Mouse (Mus musculus): ENCODE results near the gene Prrc2c. TPM values are rescaled to one million over a fixed set of nuclear protein-coding genes. Genes with fewer than 3 reads are reported as not detected.

Prrc2c gene
- polyA plus RNA-seq (2014; fragmentation: Illumina TruSeq; extraction: RNeasy Lipid Tissue Mini Kit (QIAGEN cat#74804); ENCODE audit: low replicate concordance) = 48.9 TPM

GRCm38 (mm10) chr1:162740401-162740835, at the start of gene Prrc2c:
Gene Prrc2c (minus strand): TSS chr1:162740556.

GRCm38 (mm10) chr1:162658119-162658518, 82.2 kb downstream of the Prrc2c start, which contains the start of gene Myocos:
Gene Myocos (minus strand): TSS chr1:162658219.

GRCm38 (mm10) chr1:162639051-162639750, 101.2 kb downstream of the Prrc2c start, which contains the start of gene Myoc:
Gene Myoc (plus strand): TSS chr1:162639155.

Other genes with a start within 250 kb of the Prrc2c start
- gene Mettl13, start 192.0 kb downstream of the Prrc2c start, polyA plus RNA-seq (2014; fragmentation: Illumina TruSeq; extraction: RNeasy Lipid Tissue Mini Kit (QIAGEN cat#74804); ENCODE audit: low replicate concordance) = 1.3 TPM
- 89.5 TPM for gene Vamp4, start 170.0 kb downstream of the Prrc2c start, polyA plus RNA-seq (2014; fragmentation: Illumina TruSeq; extraction: RNeasy Lipid Tissue Mini Kit (QIAGEN cat#74804); ENCODE audit: low replicate concordance)
- not detected for gene Myoc, start 101.4 kb downstream of the Prrc2c start, polyA plus RNA-seq (2014; fragmentation: Illumina TruSeq; extraction: RNeasy Lipid Tissue Mini Kit (QIAGEN cat#74804); ENCODE audit: low replicate concordance)
- not detected for gene Myocos, start 82.3 kb downstream of the Prrc2c start, polyA plus RNA-seq (2014; fragmentation: Illumina TruSeq; extraction: RNeasy Lipid Tissue Mini Kit (QIAGEN cat#74804); ENCODE audit: low replicate concordance)
- 130 TPM for gene Fmo4, start 73.4 kb upstream of the Prrc2c start, polyA plus RNA-seq (2014; fragmentation: Illumina TruSeq; extraction: RNeasy Lipid Tissue Mini Kit (QIAGEN cat#74804); ENCODE audit: low replicate concordance)
- gene Fmo1, start 126.1 kb upstream of the Prrc2c start, polyA plus RNA-seq (2014; fragmentation: Illumina TruSeq; extraction: RNeasy Lipid Tissue Mini Kit (QIAGEN cat#74804); ENCODE audit: low replicate concordance) = 55.0 TPM
- 36.0 TPM for gene Fmo2, start 158.2 kb upstream of the Prrc2c start, polyA plus RNA-seq (2014; fragmentation: Illumina TruSeq; extraction: RNeasy Lipid Tissue Mini Kit (QIAGEN cat#74804); ENCODE audit: low replicate concordance)
- not detected for gene Fmo6, start 197.0 kb upstream of the Prrc2c start, polyA plus RNA-seq (2014; fragmentation: Illumina TruSeq; extraction: RNeasy Lipid Tissue Mini Kit (QIAGEN cat#74804); ENCODE audit: low replicate concordance)
- 0.19 TPM for gene Fmo3, start 244.0 kb upstream of the Prrc2c start, polyA plus RNA-seq (2014; fragmentation: Illumina TruSeq; extraction: RNeasy Lipid Tissue Mini Kit (QIAGEN cat#74804); ENCODE audit: low replicate concordance)

Data from small intestine, adult 10 weeks (tissue).